Mouse (Mus musculus) lung, postnatal 25 days (tissue): ENCODE measurements at regions not wholly inside any gene's neighbourhood (a gene's known extent, or its start where the extent isn't known, plus 50 kb on each side); places are given as distances from the start of the nearest gene placed in this dataset.

ENCODE experiments used
- DNase-seq: peaks from one replicate; pipeline ENCODE4 v3.0.0; 2022; ENCODE audit warnings: low spot score

DNA sequence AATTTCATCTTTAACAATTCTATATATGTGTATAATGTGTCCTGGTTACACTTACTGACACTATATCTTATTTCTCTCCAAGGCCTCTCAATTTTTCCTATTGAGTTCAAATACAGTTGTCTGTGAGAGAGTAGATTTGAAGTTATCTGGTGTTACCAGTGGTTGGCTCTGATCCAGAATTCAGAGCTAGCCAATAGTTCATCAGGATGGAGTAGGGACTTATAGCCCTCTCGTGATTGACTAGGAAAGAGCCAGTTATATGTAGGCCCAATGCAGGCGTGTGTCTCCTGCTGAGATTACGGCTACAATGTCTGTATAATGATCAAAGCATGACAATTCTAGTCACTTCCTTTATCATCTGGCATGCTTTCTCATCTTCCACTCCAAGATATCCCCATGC lies 1241.0 kb upstream of the Zeb2 start:
- no peak for DNase-seq

- no peak for DNase-seq
Observed at GRCm38 (mm10) chr2:46356651-46357050, 1239.5 kb upstream of the Zeb2 start.

DNA sequence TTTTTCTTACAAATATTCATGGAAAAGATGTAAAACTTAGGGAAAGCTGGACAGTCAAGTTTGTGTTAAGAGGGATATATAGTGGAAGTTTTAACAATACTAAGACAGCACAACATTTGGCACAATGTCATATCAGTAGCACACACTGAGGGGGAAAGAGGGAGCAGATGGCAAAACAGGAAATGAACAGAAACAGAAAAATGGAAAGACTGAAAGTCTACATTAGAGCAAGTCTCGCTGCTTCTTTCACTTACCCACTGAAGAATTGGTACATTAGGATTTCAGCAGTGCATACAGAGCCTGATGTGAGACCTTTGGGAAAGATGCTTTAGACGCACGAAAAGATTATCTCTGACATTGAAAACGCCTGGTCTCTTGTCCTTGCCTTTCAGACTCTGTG lies 1223.5 kb upstream of the Zeb2 start:
- no peak for DNase-seq

- DNase-seq: no peak
Observed at GRCm38 (mm10) chr2:46316666-46317065, 1199.5 kb upstream of the Zeb2 start.

DNA sequence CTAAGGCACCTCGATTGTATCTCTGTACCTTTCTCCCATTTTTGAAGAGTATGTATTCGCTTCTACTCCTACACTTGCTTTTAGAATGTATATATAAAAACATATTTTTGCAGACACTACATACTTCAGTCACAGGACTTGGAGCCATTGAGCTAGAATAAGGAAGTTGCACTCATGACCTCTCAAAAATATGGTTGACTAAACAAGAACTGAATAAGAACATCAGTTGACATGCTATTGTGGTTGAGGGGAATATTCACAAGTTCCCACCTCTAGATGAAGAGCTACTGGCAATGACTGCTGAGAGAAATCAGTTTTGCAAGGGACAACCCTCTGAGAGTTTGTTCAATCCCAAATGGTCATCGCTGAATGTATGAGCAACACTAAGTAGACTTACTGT lies 1198.0 kb upstream of the Zeb2 start:
- DNase-seq: no peak

- DNase-seq: no peak
Observed at GRCm38 (mm10) chr2:46307582-46308153, 1190.5 kb upstream of the Zeb2 start.

DNA sequence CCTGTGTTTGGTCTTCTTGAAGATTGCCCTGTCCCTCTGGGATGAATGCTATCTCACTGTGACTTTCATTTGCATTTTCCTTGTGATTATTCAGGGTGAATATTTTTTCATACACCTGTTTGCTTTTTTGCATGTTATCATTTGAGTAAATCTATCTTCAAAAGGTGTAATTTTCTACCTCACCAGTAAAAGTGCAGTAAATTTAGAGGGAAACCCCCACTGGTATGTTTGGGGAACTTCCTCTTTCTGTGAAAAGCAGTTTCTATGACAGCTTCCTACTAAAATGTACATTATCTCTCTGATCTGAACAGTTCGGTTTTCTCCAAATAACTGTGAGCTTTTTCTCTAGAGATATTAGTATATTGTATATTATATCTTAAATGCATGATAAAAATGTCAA lies 1185.4 kb upstream of the Zeb2 start:
- DNase-seq: no peak

GRCm38 (mm10) chr2:46297274-46297843 lies 1180.2 kb upstream of the Zeb2 start:
- DNase-seq: no peak

DNA sequence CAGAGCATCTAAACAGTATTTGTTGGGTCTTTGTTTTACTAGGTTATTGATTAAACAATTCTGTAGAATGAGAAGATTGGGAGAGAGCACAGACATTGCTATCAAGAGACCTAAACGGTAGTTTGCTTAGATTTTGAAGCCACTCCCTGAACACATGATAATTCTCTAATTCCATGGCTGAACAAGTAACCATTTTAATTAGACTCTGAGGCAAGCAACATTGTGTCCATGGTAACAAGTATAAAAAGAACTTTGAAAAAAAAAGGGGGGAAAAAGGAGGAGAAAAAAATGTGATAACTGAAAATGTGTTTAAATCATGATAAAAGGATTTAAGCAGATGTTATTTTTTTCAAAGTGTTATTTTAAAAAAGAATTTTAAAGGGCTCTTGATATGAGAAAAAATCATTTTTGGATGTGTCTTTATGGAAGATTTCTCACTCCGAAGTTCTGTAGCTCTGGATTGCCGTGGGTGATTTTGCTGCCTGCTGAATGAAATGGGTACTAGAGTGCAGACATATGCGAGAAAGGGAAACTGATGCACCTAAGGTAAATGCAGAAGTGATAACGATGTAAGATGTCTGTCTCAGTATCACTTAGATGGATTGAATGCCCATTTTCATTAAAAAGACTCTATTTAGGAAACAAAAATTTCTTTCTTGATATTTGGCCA lies 1166.9 kb upstream of the Zeb2 start:
- DNase-seq: no peak

GRCm38 (mm10) chr2:46280822-46281221 lies 1163.6 kb upstream of the Zeb2 start:
- no peak for DNase-seq

DNA sequence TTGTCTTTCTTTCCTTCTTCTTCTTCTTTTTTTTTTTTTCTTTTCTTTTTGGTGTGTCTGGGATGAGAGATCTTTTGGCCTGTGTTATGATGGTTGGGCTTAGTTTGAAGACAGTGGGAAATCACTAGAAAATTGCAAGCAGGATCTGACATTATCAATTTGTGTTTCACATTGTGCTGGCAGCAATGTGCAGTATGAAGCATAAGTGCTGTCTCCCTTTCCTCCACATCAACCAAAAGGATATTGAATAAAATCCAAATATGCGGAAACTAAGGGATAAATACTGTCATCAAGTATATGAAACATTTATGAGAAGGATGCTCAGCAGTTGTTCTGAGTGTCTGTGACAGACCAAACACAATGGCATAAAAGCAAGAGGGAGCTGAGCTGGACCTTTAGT lies 1144.4 kb upstream of the Zeb2 start:
- DNase-seq: no peak

GRCm38 (mm10) chr2:46251562-46251961 lies 1134.4 kb upstream of the Zeb2 start:
- no peak for DNase-seq

DNA sequence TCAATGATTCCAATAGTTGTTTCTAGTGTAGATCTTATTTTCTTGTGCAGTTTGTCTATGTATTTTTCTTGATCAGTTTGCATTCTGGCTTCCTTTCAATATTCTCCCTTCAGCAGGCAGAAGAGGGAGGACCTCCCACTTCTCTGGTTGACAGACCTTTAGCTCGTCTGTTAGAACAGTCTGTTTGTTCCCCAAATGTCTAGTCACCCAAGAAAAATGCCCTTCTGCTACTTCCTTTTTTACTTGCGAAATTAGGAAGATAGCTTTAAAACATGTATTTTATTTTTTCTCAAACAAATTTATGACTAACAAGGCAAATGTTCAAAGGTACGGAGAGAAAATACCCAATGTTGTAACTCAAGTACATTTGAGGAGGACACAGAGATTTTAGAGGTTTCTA lies 1128.5 kb upstream of the Zeb2 start:
- peak; percentile 18 for DNase-seq

GRCm38 (mm10) chr2:46244697-46245096 lies 1127.5 kb upstream of the Zeb2 start:
- DNase-seq: no peak

DNA sequence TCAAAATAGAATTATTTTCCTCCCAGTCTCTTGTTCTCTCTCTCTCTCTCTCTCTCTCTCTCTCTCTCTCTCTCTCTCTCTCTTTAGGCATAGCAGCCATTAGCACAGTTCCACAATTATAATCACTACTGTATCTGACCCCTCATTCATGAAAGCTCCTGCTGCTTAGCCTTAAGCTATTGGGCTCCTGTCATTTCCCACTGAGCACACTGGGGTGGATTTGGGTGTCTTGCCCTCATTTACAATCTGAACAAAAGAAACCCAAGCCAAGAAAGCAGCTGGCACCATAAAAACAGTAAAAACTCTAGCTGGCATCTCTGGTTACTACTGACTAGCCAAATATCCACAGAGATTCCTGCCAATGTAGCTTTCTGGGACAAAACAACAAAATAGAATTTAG lies 1125.6 kb upstream of the Zeb2 start:
- DNase-seq: no peak

GRCm38 (mm10) chr2:46239874-46240273 lies 1122.7 kb upstream of the Zeb2 start:
- no peak for DNase-seq

DNA sequence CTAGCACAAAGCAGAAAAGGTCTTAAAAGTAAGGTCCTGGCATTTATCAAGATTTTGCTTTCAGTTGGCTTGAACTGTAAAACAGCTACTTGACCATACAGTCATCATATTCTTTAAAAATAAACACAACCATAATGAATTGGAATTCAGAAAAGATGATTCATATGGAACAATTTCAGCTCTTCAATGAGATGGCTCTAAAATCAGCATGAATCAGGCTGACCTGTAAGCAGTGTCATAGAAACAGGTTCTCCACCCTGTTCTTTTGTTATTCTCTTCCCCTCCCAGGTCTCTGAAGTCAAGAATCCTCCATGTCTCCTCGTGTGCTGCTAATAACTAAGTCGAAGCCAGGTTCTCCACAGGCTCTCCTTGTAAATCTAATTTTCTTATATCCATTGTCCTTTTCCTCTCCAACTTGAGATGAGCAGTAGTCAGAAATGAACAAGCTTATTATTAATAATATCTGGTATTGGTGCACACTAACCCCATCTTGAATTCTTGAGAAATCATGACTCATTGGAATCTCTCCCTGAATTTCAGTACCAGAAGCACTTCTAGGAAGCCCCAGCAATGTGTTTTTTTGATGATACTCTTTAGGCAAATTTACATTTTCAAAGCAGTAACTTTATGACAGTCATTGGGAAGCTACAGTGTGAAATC lies 1113.7 kb upstream of the Zeb2 start:
- no peak for DNase-seq

GRCm38 (mm10) chr2:46218336-46218957 lies 1101.3 kb upstream of the Zeb2 start:
- DNase-seq: no peak

- no peak for DNase-seq
Observed at GRCm38 (mm10) chr2:46199341-46199740, 1082.1 kb upstream of the Zeb2 start.

GRCm38 (mm10) chr2:46187265-46187888 lies 1070.2 kb upstream of the Zeb2 start:
- DNase-seq: no peak

DNA sequence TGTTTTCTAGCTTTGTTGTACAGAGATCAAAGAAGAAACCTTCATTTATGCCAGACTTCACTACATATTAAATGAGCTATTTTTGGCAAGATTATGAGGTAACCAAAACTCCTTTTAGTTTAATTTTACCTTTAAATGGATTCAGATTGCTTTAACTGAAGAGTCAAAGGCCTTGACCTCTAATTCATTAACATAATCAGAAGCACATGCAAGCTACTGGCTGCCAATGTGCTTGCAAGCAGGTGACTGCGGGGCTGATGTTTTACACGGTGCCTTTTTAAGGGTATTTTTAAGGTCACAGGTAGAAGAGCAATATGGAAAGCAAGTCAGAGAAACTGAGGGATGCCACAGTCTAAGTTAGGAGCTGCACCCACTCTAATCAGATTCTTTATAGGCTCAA lies 1066.0 kb upstream of the Zeb2 start:
- DNase-seq: no peak

DNA sequence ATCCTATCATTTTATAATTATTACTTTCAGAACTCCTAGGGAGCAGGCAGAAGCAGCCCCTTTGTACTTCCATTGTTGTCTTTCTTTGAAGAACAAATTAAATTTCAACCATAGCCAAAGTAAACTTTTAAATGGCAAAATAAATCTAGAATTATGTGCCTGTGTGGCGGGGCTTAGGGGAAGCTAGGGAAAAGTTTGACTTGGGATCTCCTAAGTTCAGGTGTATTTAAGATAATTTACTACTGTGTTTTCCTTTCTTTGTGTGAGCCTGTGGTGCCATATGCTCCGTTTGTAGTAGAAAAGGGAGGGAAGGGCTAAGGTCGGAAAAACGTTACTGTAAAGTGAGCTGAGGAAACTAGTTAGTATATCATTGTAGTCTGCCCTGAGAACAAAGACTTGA lies 1062.5 kb upstream of the Zeb2 start:
- no peak for DNase-seq
